Mouse (Mus musculus) right cerebral cortex, postnatal 36 days (tissue): ENCODE measurements around the gene Gm28729.
"Not testable (repeated sequence)": the region's sequence is repeated elsewhere in the genome, so short reads cannot be mapped to it uniquely, and the experiment has no call there.

Source experiments
- DNase-seq, 2 experiments: peaks; one replicate each; pipeline ENCODE4 v3.0.0; 2022; ENCODE audit warnings: low spot score in 2 of 2, mixed read lengths in 1 of 2

Gm28729 gene

GRCm38 (mm10) chr9:96521574-96521973, 3.5 kb downstream of the Gm28729 start:
- not testable (repeated sequence) for DNase-seq

- no peak for DNase-seq
Observed at GRCm38 (mm10) chr9:96517429-96517828, 7.6 kb downstream of the Gm28729 start.

GRCm38 (mm10) chr9:96516806-96517205, 8.3 kb downstream of the Gm28729 start:
- no peak for DNase-seq

- peak in 1 of 2 experiments; percentile 22 for DNase-seq
Observed at GRCm38 (mm10) chr9:96515737-96516136, 9.3 kb downstream of the Gm28729 start.

GRCm38 (mm10) chr9:96514278-96514677, 10.8 kb downstream of the Gm28729 start:
- DNase-seq: no peak

GRCm38 (mm10) chr9:96506011-96506498, 19.0 kb downstream of the Gm28729 start:
- peak in 1 of 2 experiments; percentile 19 for DNase-seq

GRCm38 (mm10) chr9:96505156-96505555, 19.9 kb downstream of the Gm28729 start:
- DNase-seq: no peak

- no peak for DNase-seq
Observed at GRCm38 (mm10) chr9:96504116-96504895, 20.8 kb downstream of the Gm28729 start.

GRCm38 (mm10) chr9:96502856-96503610, 22.0 kb downstream of the Gm28729 start:
- no peak for DNase-seq

GRCm38 (mm10) chr9:96501217-96501616, 23.8 kb downstream of the Gm28729 start:
- no peak for DNase-seq

GRCm38 (mm10) chr9:96493212-96493611, 31.9 kb downstream of the Gm28729 start:
- no peak for DNase-seq

- DNase-seq: no peak
Observed at GRCm38 (mm10) chr9:96491810-96492209, 33.3 kb downstream of the Gm28729 start.

GRCm38 (mm10) chr9:96487869-96488268, 37.2 kb downstream of the Gm28729 start:
- not testable (repeated sequence) for DNase-seq

- no peak for DNase-seq
Observed at GRCm38 (mm10) chr9:96483648-96484047, 41.4 kb downstream of the Gm28729 start.

GRCm38 (mm10) chr9:96483028-96483427, 42.0 kb downstream of the Gm28729 start:
- DNase-seq: no peak

- peak; percentile 97 to 98 for DNase-seq
Observed at GRCm38 (mm10) chr9:96478071-96478888, 46.8 kb downstream of the Gm28729 start, which contains the start of gene Rnf7. TSS of gene Rnf7 (minus strand) at chr9:96478675.

- no peak for DNase-seq
Observed at GRCm38 (mm10) chr9:96472356-96472755, 52.7 kb downstream of the Gm28729 start.

GRCm38 (mm10) chr9:96471681-96472080, 53.4 kb downstream of the Gm28729 start:
- DNase-seq: not testable (repeated sequence)

- DNase-seq: no peak
Observed at GRCm38 (mm10) chr9:96470266-96470974, 54.6 kb downstream of the Gm28729 start.

GRCm38 (mm10) chr9:96469556-96470265, 55.4 kb downstream of the Gm28729 start:
- peak in 1 of 2 experiments; percentile 10 for DNase-seq
